Mouse (Mus musculus): ENCODE data around the gene Spata7.

Spata7 gene

DNA sequence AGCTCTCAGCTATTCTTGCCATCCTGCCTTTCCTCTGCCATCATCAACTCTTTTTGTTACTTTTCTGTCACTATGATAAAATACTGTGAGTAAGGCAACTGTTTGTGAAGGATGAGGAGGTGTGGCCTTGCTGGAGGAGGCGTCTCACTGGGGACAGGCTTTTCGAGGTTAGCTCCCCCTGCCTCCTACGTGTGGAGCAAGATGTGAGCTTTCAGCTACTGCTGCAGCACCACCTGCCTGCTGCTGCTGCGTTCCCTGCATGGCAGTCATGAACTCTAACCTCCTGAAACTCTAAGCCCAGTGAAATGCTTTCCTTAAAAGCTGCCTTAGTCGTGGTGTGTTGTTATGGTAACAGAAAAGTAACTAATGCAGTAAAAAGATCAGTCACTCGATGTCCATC is 45.9 kb downstream of the Spata7 start:
- CTCF ChIA-PET = no interaction called here

- CTCF ChIA-PET = no interaction called here
Measured at GRCm38 (mm10) chr12:98674627-98675143, 46.7 kb downstream of the Spata7 start.

DNA sequence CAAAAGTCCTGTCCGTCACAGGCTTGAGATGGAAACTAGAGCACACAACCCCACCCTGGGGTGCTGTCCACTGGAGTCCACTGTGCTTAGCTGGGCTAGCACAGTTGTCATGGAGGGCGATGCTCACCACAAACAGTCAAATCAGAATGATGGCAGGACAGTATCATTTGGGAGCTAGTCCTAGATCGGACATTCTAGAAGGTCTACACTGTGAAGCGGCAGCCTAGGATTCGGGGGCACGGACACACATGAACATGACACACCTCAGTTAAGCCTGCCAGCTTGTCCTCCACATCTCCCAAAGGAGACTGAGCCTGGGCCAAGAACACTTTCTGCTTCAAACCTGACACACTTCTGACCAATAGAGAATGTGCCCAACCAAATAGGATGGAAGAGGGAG is 48.9 kb downstream of the Spata7 start:
- CTCF ChIA-PET = interaction anchor here (0.5 kb wide), 1 partner anchor 493 kb away, joined by 9 read pairs; no protein-coding TSS in a partner anchor

- CTCF ChIA-PET = interaction anchor here (0.5 kb wide), 1 partner anchor 58 kb away, joined by 3 read pairs; no protein-coding TSS in a partner anchor
Measured at GRCm38 (mm10) chr12:98677336-98677735, 49.4 kb downstream of the Spata7 start.

GRCm38 (mm10) chr12:98679906-98680305 is 51.9 kb downstream of the Spata7 start:
- CTCF ChIA-PET = no interaction called here

GRCm38 (mm10) chr12:98682196-98682595 is 54.2 kb downstream of the Spata7 start:
- CTCF ChIA-PET = no interaction called here

- CTCF ChIA-PET = no interaction called here
Measured at GRCm38 (mm10) chr12:98683171-98683570, 55.2 kb downstream of the Spata7 start.

DNA sequence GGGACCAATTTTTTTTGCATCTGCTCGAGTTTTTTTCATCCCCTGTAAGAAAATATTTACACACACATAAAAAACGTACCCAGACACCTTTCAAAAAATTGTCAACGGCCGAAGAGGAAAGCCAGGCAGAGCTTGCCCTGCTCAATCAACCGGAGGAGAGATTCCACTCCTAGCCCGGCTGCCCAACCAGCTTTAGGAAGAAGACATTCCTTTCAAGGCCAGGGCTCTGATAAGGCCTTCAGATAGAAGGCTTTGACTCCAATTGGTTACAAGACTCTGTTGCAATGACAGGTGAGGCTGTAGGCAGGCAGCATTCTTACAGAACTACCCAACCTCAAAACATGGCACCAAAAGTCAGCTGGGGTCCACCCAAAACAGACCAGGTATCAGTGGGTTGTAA is 55.6 kb downstream of the Spata7 start:
- CTCF ChIA-PET = no interaction called here

- CTCF ChIA-PET = no interaction called here
Measured at GRCm38 (mm10) chr12:98690230-98690629, 62.3 kb downstream of the Spata7 start.

DNA sequence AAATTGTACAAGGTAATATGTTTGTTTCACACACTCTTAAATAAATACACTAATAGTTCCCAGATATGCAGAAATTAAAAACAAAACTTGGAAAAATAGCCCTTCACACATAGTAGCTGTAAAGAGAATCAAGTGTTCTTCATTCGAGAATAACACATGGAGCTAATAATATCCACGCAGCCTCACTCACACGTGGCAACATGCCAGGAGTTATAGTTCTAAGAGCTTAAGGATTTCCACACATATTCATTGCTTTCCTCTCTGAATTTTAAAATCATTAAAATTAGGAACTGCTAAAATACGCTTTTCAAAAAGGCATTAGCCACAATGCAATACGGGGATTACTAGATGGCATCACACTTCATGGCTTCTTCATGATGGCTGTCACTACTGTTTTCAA is 69.2 kb downstream of the Spata7 start:
- CTCF ChIA-PET = interaction anchor here (0.7 kb wide), 1 partner anchor 369 kb away, joined by 6 read pairs; no protein-coding TSS in a partner anchor

GRCm38 (mm10) chr12:98701564-98701963 is 73.6 kb downstream of the Spata7 start:
- CTCF ChIA-PET = no interaction called here

- CTCF ChIA-PET = no interaction called here
Measured at GRCm38 (mm10) chr12:98703554-98703953, 75.6 kb downstream of the Spata7 start.

DNA sequence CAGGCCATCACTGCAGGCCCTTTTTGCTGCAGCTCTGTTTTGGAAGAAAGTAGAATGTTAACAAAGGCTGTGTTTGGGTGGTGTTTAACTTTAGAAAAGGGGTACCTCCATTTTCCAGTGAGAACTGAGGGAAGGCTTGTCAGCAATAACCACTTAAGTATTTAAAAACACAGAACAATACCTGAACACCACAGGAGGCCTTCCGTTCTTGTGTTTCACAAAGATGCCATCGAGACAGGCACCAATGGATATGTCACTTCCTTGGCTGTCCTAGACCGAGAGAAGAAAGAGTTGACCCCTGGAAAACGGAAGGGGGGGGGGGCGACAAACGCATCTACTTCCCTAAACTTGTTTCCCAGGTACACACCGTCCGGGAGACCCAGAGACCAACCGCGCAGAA is 76.0 kb downstream of the Spata7 start:
- CTCF ChIA-PET = no interaction called here

DNA sequence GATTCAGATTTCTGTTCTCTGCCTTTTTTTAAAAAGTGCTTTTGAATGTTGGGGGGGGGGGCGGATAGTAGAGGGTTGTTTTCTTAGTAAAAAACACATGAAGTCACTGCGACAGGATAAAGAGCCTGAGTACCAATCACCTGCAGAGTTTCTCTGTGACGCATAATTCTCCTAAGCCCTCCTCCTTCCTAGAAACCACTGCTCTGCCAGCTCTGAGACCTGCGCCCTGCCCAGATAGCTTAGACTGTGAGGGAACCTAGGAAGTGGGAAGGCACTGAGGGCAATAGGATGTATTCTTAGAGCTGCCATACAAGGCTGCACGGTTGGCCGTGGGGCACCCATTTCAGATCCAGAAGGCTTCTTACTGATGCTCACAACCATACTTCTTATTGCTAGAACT is 84.9 kb downstream of the Spata7 start:
- CTCF ChIA-PET = no interaction called here

- CTCF ChIA-PET = no interaction called here
Measured at GRCm38 (mm10) chr12:98713621-98714103, 85.7 kb downstream of the Spata7 start.

DNA sequence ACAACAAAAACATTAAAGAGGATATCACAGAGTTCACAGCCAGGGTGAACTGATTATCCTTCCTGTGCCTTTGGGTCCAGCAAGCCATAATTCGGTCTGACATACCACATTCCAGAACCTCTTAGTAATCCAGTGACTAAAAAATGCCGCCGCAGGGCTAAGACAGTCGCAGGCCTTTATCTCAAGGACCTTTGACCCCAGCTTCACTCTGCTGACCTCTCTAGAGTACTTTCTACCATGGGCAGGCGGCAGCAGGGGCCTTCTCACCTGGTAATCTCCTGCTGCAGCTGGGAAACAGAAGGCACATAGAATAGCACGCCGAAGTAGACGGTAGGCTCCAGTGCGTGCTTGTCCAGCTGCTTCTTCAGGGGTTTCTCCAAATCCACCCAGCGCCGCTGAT is 86.8 kb downstream of the Spata7 start:
- CTCF ChIA-PET = no interaction called here

DNA sequence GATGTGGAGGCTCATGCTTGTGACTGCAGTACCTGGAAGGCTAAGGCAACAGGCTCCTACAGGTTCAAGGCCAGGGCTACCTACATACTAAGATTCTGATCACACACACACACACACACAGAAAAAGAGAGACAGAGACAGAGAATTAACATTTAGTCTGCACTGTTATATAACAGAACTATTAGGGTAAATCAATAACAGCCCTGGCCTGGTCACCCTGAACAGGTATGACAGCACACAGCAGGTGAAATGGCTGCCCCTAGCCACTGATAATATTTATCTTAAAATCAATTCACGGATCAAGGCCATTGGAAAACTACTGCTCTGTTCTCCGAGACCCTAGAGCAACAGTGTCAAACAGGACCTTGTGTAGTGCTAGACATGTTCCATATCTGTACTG is 88.2 kb downstream of the Spata7 start:
- CTCF ChIA-PET = no interaction called here
